Mouse (Mus musculus) heart, adult 2 months (tissue): Measurements from ENCODE around the gene Snx9.

ENCODE experiments used
- EP300 ChIP-seq: fragments of 200-500 bp; IDR thresholded peaks from 2 replicates; pipeline ENCODE4 v1.6.1; 2011; ENCODE audit warnings: low read depth, low read length, control low read depth; ENCODE audit not compliant: insufficient read depth
- POLR2A ChIP-seq: fragments of 200-500 bp; IDR thresholded peaks from 2 replicates; pipeline ENCODE4 v1.6.1; 2011; ENCODE audit warnings: mild to moderate bottlenecking, low read depth, low read length, control low read depth; ENCODE audit not compliant: insufficient read depth

- TF ChIP-seq POLR2A (no peak), EP300 (no peak)
Observed at GRCm38 (mm10) chr17:5958636-5959035, 117.5 kb downstream of the Snx9 start.
